Mouse (Mus musculus) myocyte (in vitro differentiated cells): ENCODE results near the gene Akap12.

Experiments used
- CEBPB ChIP-seq: IDR thresholded peaks from 2 replicates; pipeline ENCODE4 v1.6.1; 2011; ENCODE audit warnings: mild to moderate bottlenecking, moderate library complexity; ENCODE audit not compliant: poor library complexity, insufficient read depth, severe bottlenecking
- MYOG ChIP-seq, 3 experiments: IDR thresholded peaks; one replicate each; pipeline ENCODE4 v1.6.1; 2011; ENCODE audit warnings: control low read depth in 2 of 3, low read depth in 2 of 3, mild to moderate bottlenecking in 2 of 3; ENCODE audit not compliant: insufficient read length in 2 of 3, control insufficient read depth in 1 of 3, insufficient read depth in 1 of 3
- POLR2A ChIP-seq: IDR thresholded peaks from one replicate; pipeline ENCODE4 v1.6.1; 2011; ENCODE audit warnings: low read depth, mild to moderate bottlenecking, control low read depth, moderate library complexity; ENCODE audit not compliant: insufficient read length
- REST ChIP-seq: IDR thresholded peaks from one replicate; pipeline ENCODE4 v1.6.1; 2011; ENCODE audit warnings: mild to moderate bottlenecking, control low read depth, moderate library complexity; ENCODE audit not compliant: insufficient read depth, insufficient read length
- TCF12 ChIP-seq: IDR thresholded peaks from one replicate; pipeline ENCODE4 v1.6.1; 2011; ENCODE audit warnings: mild to moderate bottlenecking, control low read depth; ENCODE audit not compliant: poor library complexity, insufficient read depth, severe bottlenecking
- USF1 ChIP-seq: IDR thresholded peaks from one replicate; pipeline ENCODE4 v1.6.1; 2011; ENCODE audit warnings: low read depth, mild to moderate bottlenecking, control low read depth, moderate library complexity

DNA sequence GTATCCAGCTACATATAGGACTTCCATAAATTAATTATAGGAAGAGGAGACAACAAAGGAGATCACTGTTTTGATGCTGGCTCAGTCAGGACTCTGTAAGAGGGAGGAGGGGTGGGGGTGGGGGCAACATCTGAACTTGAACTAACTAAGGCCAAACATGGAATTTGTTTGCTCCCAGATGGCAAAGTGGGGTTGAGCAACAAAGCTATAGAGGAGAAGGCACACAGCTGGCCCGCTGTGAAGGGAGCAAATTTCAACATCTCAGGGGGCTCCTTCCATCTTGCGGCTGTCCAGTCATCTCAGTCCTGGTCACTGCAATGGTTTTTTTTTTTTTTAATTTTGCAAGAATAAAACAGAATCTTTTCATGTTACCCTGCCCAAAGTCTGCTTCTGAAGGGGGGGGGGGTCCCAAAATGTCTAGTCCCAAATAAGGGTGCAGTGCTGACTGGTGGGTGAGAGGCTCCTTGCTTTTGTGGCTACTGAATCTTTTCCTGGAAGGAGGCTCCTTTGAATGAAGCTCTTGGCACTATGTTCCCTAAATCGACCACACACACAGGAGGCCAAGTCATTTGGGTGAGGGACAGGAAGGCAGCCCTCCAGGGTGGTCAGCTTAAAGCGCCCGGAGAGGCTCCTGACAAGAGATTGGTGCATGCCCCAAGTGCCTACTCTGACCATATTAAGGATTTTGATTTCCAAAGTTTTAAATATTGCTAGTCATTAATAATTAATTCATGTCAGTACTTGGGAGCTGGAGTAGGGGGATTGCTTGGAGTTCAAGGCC is 26.2 kb upstream of the Akap12 start:
- no peak for TF ChIP-seq POLR2A
- TF ChIP-seq REST: no peak
- TF ChIP-seq MYOG (IDR thresholded peaks at IDR 0.05; ENCODE audit: control insufficient read depth in 1 of 3, insufficient read depth in 1 of 3, insufficient read length in 2 of 3, low read depth in 2 of 3): no peak
- TF ChIP-seq TCF12: no peak
- no peak for TF ChIP-seq CEBPB
- no peak for TF ChIP-seq USF1
